Mouse (Mus musculus) hindbrain, embryonic 13.5 days (tissue): ENCODE results near the gene Tacr1. TPM values are rescaled to one million over a fixed set of nuclear protein-coding genes. Genes with fewer than 3 reads are reported as not detected.
"Not testable (repeated sequence)": the region's sequence is repeated elsewhere in the genome, so short reads cannot be mapped to it uniquely, and the experiment has no call there.

Experiments used
- ATAC-seq: fragments of 200-750 bp; cut with Nextera tagmentation; 2 replicates; pipeline ENCODE4 v1.8.0; 2017; ENCODE audit warnings: moderate TSS enrichment; ENCODE audit not compliant: low FRiP score
- H3K27ac ChIP-seq: fragments of 300-500 bp; sonication (generic); 2 replicates; pipeline ENCODE4 v1.5.1; 2015; ENCODE audit warnings: inconsistent platforms, mild to moderate bottlenecking, moderate library complexity
- H3K27me3 ChIP-seq: fragments of 300-500 bp; sonication (generic); 2 replicates; pipeline ENCODE4 v1.6.1; 2015; ENCODE audit warnings: mild to moderate bottlenecking, inconsistent platforms
- H3K36me3 ChIP-seq: fragments of 300-500 bp; sonication (generic); 2 replicates; pipeline ENCODE4 v1.6.1; 2015; ENCODE audit warnings: mild to moderate bottlenecking, inconsistent platforms
- H3K4me1 ChIP-seq: fragments of 300-500 bp; sonication (generic); replicated peaks from 2 replicates; pipeline ENCODE4 v1.6.1; 2015; ENCODE audit warnings: inconsistent platforms
- H3K4me2 ChIP-seq: fragments of 300-500 bp; sonication (generic); 2 replicates; pipeline ENCODE4 v1.6.1; 2015; ENCODE audit warnings: inconsistent platforms, mild to moderate bottlenecking, moderate library complexity
- H3K4me3 ChIP-seq: fragments of 300-500 bp; sonication (generic); 2 replicates; pipeline ENCODE4 v1.5.1; 2015; ENCODE audit warnings: mild to moderate bottlenecking, inconsistent platforms
- H3K9ac ChIP-seq: fragments of 300-500 bp; sonication (generic); 2 replicates; pipeline ENCODE4 v1.6.1; 2015; ENCODE audit warnings: mild to moderate bottlenecking, inconsistent platforms
- H3K9me3 ChIP-seq: fragments of 300-500 bp; sonication (generic); 2 replicates; pipeline ENCODE4 v1.6.1; 2016; ENCODE audit warnings: inconsistent platforms
- WGBS: fragments of 180-500 bp; shearing (Covaris S2); methylation state at CpG from one replicate; pipeline ENCODE4 v1.1.7; 2015; 5-methylcytosine and 5-hydroxymethylcytosine counted together
- polyA plus RNA-seq: library from polyadenylated mRNA; unstranded; fragments of >200 nt; fragmentation: Nextera tagmentation; extraction: Ambion mirVana; gene quantifications from 2 replicates; pipeline ENCODE4 v1.2.1, GENCODE M21; 2015

Tacr1 gene
- 3.1 and 4.1 TPM in 2 replicates for polyA plus RNA-seq

- Histone ChIP-seq H3K27ac (peak within 1 kb of the TSS; percentile 71), H3K9ac (peak within 1 kb of the TSS; percentile 58), H3K9me3 (no peaks in the 10 kb centered on the region), H3K4me2 (peak within 1 kb of the TSS; percentile 81), H3K4me3 (peak within 1 kb of the TSS; percentile 43), H3K4me1 (peaks cover 30% of the 10 kb centered on the region), H3K36me3 (no peaks in the 10 kb centered on the region), H3K27me3 (peaks cover 52% of the 10 kb centered on the region)
- under 1% methylated on average over 28 of the region's 28 CpGs for WGBS
- peak; percentile 91 for ATAC-seq
These were observed at the start of gene Tacr1 for GRCm38 (mm10) chr6:82401595-82402451. Tacr1 (plus strand) TSS chr6:82402334.

DNA sequence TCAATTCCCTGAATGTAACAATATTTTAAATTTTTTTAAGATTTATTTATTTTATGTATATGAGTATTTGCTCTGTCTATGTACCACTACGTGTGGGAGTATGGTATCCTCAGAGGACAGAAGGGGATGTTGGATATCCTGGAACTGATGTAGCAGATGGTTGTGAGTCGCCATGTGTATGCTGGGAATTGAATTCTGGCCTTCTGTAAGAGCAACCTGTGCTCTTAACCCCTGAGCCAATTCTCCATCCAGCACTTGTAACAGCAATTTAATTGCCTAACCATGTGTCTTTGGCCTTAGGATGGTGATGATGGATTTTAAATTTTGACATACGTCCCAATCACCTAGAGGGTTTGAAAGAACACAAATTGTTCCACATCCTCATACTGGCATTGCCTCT, 26.0 kb upstream of the Tacr1 start:
- Histone ChIP-seq H3K27me3 (no peaks in the 10 kb centered on the region), H3K36me3 (no peaks in the 10 kb centered on the region), H3K4me1 (no peaks in the 10 kb centered on the region), H3K4me3 (no peak overlapping the region), H3K4me2 (no peak overlapping the region), H3K27ac (no peak overlapping the region), H3K9ac (no peak overlapping the region), H3K9me3 (no peaks in the 10 kb centered on the region)
- 90% methylated on average over 3 of the region's 3 CpGs for WGBS
- ATAC-seq = no peak

DNA sequence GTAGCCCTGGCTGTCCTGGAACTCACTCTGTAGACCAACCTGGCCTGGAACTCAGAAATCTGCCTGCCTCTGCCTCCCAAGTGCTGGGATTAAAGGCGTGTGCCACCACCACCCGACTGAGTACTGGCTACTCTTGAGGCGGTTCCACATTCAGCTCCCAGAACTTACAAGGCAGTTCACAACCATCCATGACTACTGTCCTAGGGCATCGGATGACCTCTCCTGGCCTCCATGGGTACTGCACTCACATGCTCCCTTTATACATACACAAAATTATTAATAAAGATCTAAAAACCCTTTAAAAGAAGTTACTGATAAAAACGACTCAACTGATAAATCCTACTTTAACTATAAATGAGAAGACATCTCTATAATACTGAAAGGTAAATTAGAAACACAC, 18.6 kb upstream of the Tacr1 start:
- no peaks in the 10 kb centered on the region for H3K27me3 ChIP-seq
- no peak overlapping the region for H3K27ac ChIP-seq
- H3K9me3 ChIP-seq = no peaks in the 10 kb centered on the region
- H3K9ac ChIP-seq = no peak overlapping the region
- ATAC-seq = no peak
- H3K4me2 ChIP-seq = no peak overlapping the region
- H3K4me1 ChIP-seq = no peaks in the 10 kb centered on the region
- H3K4me3 ChIP-seq = no peak overlapping the region
- H3K36me3 ChIP-seq = no peaks in the 10 kb centered on the region
- WGBS = 94% methylated on average over 5 of the region's 5 CpGs

DNA sequence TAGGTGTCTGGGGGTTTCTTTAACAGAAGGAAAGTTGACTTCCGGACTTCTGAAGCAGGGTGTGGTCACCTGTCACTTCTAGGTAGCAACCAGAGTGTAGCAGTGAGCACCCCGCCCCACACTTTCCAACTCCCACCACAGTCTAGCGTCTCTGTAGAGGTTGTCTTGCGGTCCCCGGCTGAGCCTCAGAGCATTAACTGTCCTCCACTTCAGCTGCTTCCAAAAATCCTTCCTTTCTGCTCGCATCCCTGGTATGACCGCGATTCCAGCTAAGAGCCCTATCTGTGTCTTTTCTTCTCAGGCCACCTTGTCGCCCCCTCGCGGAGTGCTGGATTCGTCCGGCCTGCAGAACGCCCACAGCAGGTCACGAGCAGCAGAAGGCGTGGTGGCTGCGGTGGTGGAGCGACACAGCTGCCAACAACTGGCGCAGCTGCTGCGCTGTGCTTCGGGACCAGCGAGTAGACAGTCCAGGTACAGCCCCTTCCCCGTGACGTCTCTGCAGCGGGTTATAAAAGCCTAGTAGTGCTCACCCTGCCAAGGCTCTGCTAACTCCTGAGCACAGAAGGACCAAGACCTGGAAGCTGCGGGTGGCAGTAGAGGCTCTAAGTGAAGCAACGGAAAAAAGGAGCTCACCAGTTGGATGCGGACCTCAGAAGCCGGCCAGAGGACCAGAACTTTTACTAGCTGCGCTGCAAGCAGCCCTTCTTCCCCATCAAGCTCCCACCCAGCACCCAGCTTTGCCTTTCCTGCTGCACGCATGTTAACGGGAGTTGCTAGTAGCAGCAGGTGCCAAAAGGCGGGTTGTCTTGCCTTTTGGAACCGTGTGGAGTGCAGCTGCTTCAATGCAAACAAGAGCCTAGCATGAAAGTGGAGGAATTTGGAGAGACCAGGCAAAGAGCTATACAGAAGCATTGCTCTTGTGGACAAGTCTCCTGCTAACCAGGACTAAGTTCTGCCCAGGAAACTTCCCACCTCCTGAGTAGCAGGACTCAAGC, 664 bp downstream of the Tacr1 start:
- Histone ChIP-seq H3K4me1 (peaks cover 30% of the 10 kb centered on the region), H3K4me2 (peak overlapping the region; percentile 81), H3K36me3 (no peaks in the 10 kb centered on the region), H3K27me3 (peaks cover 52% of the 10 kb centered on the region), H3K4me3 (peak overlapping the region; percentile 43), H3K9me3 (no peaks in the 10 kb centered on the region), H3K9ac (peak overlapping the region; percentile 58), H3K27ac (peak overlapping the region; percentile 49)
- 2% methylated on average over 34 of the region's 34 CpGs for WGBS
- peak; percentile 69 for ATAC-seq

DNA sequence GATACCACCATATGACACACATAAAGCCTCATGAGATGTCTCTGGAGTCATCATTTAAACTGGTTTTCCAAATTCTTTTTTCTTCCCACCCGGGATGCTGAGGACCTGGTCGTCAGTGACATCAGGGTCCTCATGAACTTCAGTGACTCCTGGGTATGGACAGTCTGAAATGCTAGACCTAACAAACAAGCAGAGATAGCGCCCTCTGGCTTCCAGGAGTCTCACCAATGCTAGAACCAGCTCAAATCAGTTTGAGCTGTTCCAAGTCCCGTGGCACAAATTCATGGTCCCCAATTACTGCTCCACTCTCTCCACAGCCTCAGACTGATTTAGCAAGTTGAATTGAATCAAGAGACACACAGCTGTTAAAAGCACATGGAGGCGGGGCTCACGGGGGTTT, 16.2 kb downstream of the Tacr1 start:
- Histone ChIP-seq H3K27me3 (no peaks in the 10 kb centered on the region), H3K9ac (no peak overlapping the region), H3K4me3 (no peak overlapping the region), H3K9me3 (no peaks in the 10 kb centered on the region), H3K27ac (no peak overlapping the region), H3K36me3 (no peaks in the 10 kb centered on the region), H3K4me1 (peaks cover 3% of the 10 kb centered on the region; the same call in 1 of the 2 replicates), H3K4me2 (no peak overlapping the region)
- ATAC-seq = no peak
- 75% methylated on average over 6 of the region's 6 CpGs for WGBS

- H3K27ac ChIP-seq = no peak overlapping the region; the same call in 1 of the 2 replicates
- 33% methylated on average over 4 of the region's 4 CpGs for WGBS
- no peak overlapping the region for H3K4me2 ChIP-seq
- H3K9me3 ChIP-seq = no peaks in the 10 kb centered on the region
- H3K4me3 ChIP-seq = no peak overlapping the region
- no peaks in the 10 kb centered on the region for H3K27me3 ChIP-seq
- H3K4me1 ChIP-seq = peaks cover 3% of the 10 kb centered on the region; the same call in 1 of the 2 replicates
- H3K36me3 ChIP-seq = no peaks in the 10 kb centered on the region
- no peak for ATAC-seq
- no peak overlapping the region for H3K9ac ChIP-seq
These were observed 18.1 kb downstream of the Tacr1 start for GRCm38 (mm10) chr6:82420222-82420621.

- no peak for ATAC-seq
- no peaks in the 10 kb centered on the region; the same call in 1 of the 2 replicates for H3K4me1 ChIP-seq
- H3K9me3 ChIP-seq = no peaks in the 10 kb centered on the region
- H3K9ac ChIP-seq = no peak overlapping the region
- no peak overlapping the region for H3K4me3 ChIP-seq
- WGBS = 56% methylated on average over 6 of the region's 6 CpGs
- H3K36me3 ChIP-seq = no peaks in the 10 kb centered on the region
- H3K27me3 ChIP-seq = no peaks in the 10 kb centered on the region
- no peak overlapping the region for H3K27ac ChIP-seq
- no peak overlapping the region for H3K4me2 ChIP-seq
These were observed 26.8 kb downstream of the Tacr1 start for GRCm38 (mm10) chr6:82428890-82429289.

DNA sequence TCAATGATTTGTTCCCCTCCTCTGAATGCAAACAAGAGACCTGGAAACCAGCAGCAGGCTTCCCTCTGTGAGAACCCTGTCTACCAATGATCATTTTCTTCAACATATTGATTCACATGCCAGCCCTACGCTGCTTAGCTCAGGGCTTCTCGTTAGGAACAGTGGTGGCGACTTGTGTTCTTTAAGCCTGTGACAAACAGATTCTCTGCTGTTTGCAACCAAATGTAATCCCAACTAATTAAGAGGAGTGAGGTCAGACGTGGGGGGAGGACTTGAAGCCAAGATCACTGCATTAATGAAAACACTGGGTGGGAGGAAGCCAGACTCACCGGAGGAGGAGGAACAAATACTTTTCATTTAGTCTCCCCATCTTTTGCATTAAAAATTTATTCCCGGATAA, 27.6 kb downstream of the Tacr1 start:
- Histone ChIP-seq H3K9me3 (no peaks in the 10 kb centered on the region), H3K9ac (no peak overlapping the region), H3K4me3 (no peak overlapping the region), H3K4me2 (no peak overlapping the region), H3K4me1 (no peaks in the 10 kb centered on the region; the same call in 1 of the 2 replicates), H3K27me3 (no peaks in the 10 kb centered on the region), H3K36me3 (no peaks in the 10 kb centered on the region), H3K27ac (no peak overlapping the region)
- ATAC-seq = no peak
- WGBS = 61% methylated on average over 6 of the region's 6 CpGs

DNA sequence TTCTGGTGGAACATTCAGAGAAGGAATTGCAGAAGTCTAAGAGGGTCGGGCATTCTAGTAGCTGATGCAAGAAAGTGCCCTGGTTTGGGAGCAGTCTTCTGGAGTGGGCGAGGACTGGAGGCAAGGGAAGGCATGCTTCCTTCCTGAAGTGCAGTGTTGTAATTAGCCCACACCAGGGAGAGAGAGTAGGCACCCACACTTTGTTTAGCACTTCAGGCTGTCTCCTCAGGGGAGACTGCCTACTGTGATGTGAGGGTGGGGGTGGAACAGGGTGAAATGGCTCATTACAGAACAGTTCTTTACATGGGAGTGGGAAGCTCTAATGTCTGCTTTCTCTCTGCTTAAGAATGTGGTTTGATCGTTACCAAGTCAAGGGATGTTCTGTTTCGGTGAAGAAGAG, 35.0 kb downstream of the Tacr1 start:
- H3K9ac ChIP-seq = no peak overlapping the region
- no peak overlapping the region for H3K27ac ChIP-seq
- WGBS = 81% methylated on average over 4 of the region's 4 CpGs
- H3K27me3 ChIP-seq = no peaks in the 10 kb centered on the region
- no peaks in the 10 kb centered on the region for H3K4me1 ChIP-seq
- H3K9me3 ChIP-seq = no peaks in the 10 kb centered on the region
- ATAC-seq = no peak
- no peak overlapping the region for H3K4me2 ChIP-seq
- no peak overlapping the region for H3K4me3 ChIP-seq
- no peaks in the 10 kb centered on the region for H3K36me3 ChIP-seq

- not testable (repeated sequence) for H3K4me2 ChIP-seq, H3K27ac ChIP-seq, H3K36me3 ChIP-seq, H3K4me3 ChIP-seq, H3K27me3 ChIP-seq, H3K9me3 ChIP-seq, H3K9ac ChIP-seq, ATAC-seq, H3K4me1 ChIP-seq
- 59% methylated on average over 8 of the region's 8 CpGs for WGBS
These were observed 50.3 kb downstream of the Tacr1 start for GRCm38 (mm10) chr6:82452206-82453095.

DNA sequence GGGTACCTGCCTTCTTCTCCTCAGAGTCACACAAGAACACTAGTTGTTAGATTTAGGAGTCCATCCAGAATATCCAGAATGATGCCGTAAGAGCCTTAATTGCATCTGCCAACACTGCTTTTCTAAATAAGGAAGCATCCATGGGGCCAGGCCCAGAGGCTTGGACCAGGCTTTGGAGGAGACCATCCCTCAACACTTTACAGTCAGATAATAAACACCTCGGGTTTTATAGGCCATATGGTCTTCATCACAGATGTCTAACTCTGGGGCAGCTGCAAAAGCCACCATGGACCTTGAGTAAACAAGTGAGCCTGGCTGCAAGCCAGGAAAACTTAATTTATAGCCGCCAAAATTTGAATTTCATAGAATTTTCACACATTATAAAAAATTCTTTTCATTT, 53.1 kb downstream of the Tacr1 start:
- no peak for ATAC-seq
- no peaks in the 10 kb centered on the region for H3K36me3 ChIP-seq
- H3K27ac ChIP-seq = no peak overlapping the region
- no peak overlapping the region for H3K4me3 ChIP-seq
- no peaks in the 10 kb centered on the region for H3K9me3 ChIP-seq
- H3K9ac ChIP-seq = no peak overlapping the region
- H3K4me1 ChIP-seq = peaks cover 16% of the 10 kb centered on the region
- no peaks in the 10 kb centered on the region for H3K27me3 ChIP-seq
- no peak overlapping the region for H3K4me2 ChIP-seq
- 71% methylated on average over 3 of the region's 3 CpGs for whole genome bisulfite sequencing
